Mouse (Mus musculus): ENCODE results near the gene BC035947. TPM values are rescaled to one million over a fixed set of nuclear protein-coding genes. Genes with fewer than 3 reads are reported as not detected.
A peak's percentile ranks its signal among the peaks of the same experiment; 100 is the strongest.
"Not testable (repeated sequence)": the region's sequence is repeated elsewhere in the genome, so short reads cannot be mapped to it uniquely, and the experiment has no call there.

The BC035947 gene
- total RNA-seq, 1 experiment from 2014 or later, result not detected

- no peak for ATAC-seq (replicated peaks; ENCODE audit: insufficient number of reproducible peaks, low FRiP score, low TSS enrichment, poor library complexity, severe bottlenecking)
These were observed 4.8 kb downstream of the BC035947 start for GRCm38 (mm10) chr1:78507137-78507536.

GRCm38 (mm10) chr1:78502527-78502926 lies 9.4 kb downstream of the BC035947 start:
- ATAC-seq (replicated peaks; ENCODE audit: insufficient number of reproducible peaks, low FRiP score, low TSS enrichment, poor library complexity, severe bottlenecking), result no peak

GRCm38 (mm10) chr1:78501856-78502255 lies 10.1 kb downstream of the BC035947 start:
- not testable (repeated sequence) for ATAC-seq (replicated peaks; ENCODE audit: insufficient number of reproducible peaks, low FRiP score, low TSS enrichment, poor library complexity, severe bottlenecking)

- ATAC-seq (replicated peaks; ENCODE audit: insufficient number of reproducible peaks, low FRiP score, low TSS enrichment, poor library complexity, severe bottlenecking), result no peak
These were observed 10.9 kb downstream of the BC035947 start for GRCm38 (mm10) chr1:78501036-78501435.

GRCm38 (mm10) chr1:78490143-78490542 lies 21.8 kb downstream of the BC035947 start:
- ATAC-seq (replicated peaks; ENCODE audit: insufficient number of reproducible peaks, low FRiP score, low TSS enrichment, poor library complexity, severe bottlenecking), result peak; percentile 27; the same call in 1 of the 2 replicates

- peak; percentile 84 for ATAC-seq (replicated peaks; ENCODE audit: insufficient number of reproducible peaks, low FRiP score, low TSS enrichment, poor library complexity, severe bottlenecking)
These were observed 23.0 kb downstream of the BC035947 start, which contains the start of gene Farsb for GRCm38 (mm10) chr1:78488752-78489492. Gene Farsb, minus strand, starts transcription at chr1:78488897.

- ATAC-seq (replicated peaks; ENCODE audit: insufficient number of reproducible peaks, low FRiP score, low TSS enrichment, poor library complexity, severe bottlenecking), result peak; percentile 16; the same call in 1 of the 2 replicates
These were observed 23.6 kb downstream of the BC035947 start for GRCm38 (mm10) chr1:78488427-78488751.

- ATAC-seq (replicated peaks; ENCODE audit: insufficient number of reproducible peaks, low FRiP score, low TSS enrichment, poor library complexity, severe bottlenecking), result no peak
These were observed 27.6 kb downstream of the BC035947 start for GRCm38 (mm10) chr1:78484361-78484760.

GRCm38 (mm10) chr1:78483430-78483829 lies 28.5 kb downstream of the BC035947 start:
- ATAC-seq (replicated peaks; ENCODE audit: insufficient number of reproducible peaks, low FRiP score, low TSS enrichment, poor library complexity, severe bottlenecking), result no peak

- no peak for ATAC-seq (replicated peaks; ENCODE audit: insufficient number of reproducible peaks, low FRiP score, low TSS enrichment, poor library complexity, severe bottlenecking)
These were observed 39.5 kb downstream of the BC035947 start for GRCm38 (mm10) chr1:78472441-78472840.

- no peak for ATAC-seq (replicated peaks; ENCODE audit: insufficient number of reproducible peaks, low FRiP score, low TSS enrichment, poor library complexity, severe bottlenecking)
These were observed 57.3 kb downstream of the BC035947 start for GRCm38 (mm10) chr1:78454659-78455058.

- ATAC-seq (replicated peaks; ENCODE audit: insufficient number of reproducible peaks, low FRiP score, low TSS enrichment, poor library complexity, severe bottlenecking), result no peak
These were observed 58.1 kb downstream of the BC035947 start for GRCm38 (mm10) chr1:78453886-78454285.

GRCm38 (mm10) chr1:78452544-78452943 lies 59.4 kb downstream of the BC035947 start:
- ATAC-seq (replicated peaks; ENCODE audit: insufficient number of reproducible peaks, low FRiP score, low TSS enrichment, poor library complexity, severe bottlenecking), result no peak

- no peak for ATAC-seq (replicated peaks; ENCODE audit: insufficient number of reproducible peaks, low FRiP score, low TSS enrichment, poor library complexity, severe bottlenecking)
These were observed 60.7 kb downstream of the BC035947 start for GRCm38 (mm10) chr1:78451070-78451854.

GRCm38 (mm10) chr1:78448091-78448490 lies 63.9 kb downstream of the BC035947 start:
- ATAC-seq (replicated peaks; ENCODE audit: insufficient number of reproducible peaks, low FRiP score, low TSS enrichment, poor library complexity, severe bottlenecking), result no peak

Other genes starting within 250 kb of the BC035947 start
- 0.19 to 0.57 TPM in 2 of 3 replicates, not detected in the other for gene Sgpp2, start 201.8 kb downstream of the BC035947 start, total RNA-seq (2017)
- 16.5 to 27.7 TPM (median 20.3 TPM) in 3 replicates for gene Farsb, start 23.3 kb downstream of the BC035947 start, total RNA-seq (2017)
- not detected in 3 replicates for gene Mogat1, start 1.2 kb downstream of the BC035947 start, total RNA-seq (2017)
- gene Acsl3, start 145.7 kb upstream of the BC035947 start, total RNA-seq (2017), result 22.0 to 29.6 TPM (median 23.1 TPM) in 3 replicates
- 8.7 to 12.1 TPM (median 11.2 TPM) in 3 replicates for gene Utp14b, start 145.9 kb upstream of the BC035947 start, total RNA-seq (2017)

Data from monocyte, adult 5-6 weeks (primary cell).